Mouse (Mus musculus) midbrain, embryonic 16.5 days (tissue): ENCODE data around the gene Vax1. TPM values are rescaled to one million over a fixed set of nuclear protein-coding genes. Genes with fewer than 3 reads are reported as not detected.

Source experiments
- ATAC-seq: fragments of 200-750 bp; cut with Nextera tagmentation; 2 replicates; pipeline ENCODE4 v1.8.0; 2017; ENCODE audit warnings: moderate TSS enrichment
- H3K27ac ChIP-seq: fragments of 300-500 bp; sonication (generic); 2 replicates; pipeline ENCODE4 v1.5.1; 2014; ENCODE audit warnings: mild to moderate bottlenecking, low read length, mixed read lengths
- H3K27me3 ChIP-seq: fragments of 300-500 bp; sonication (generic); 2 replicates; pipeline ENCODE4 v1.6.1; 2014; ENCODE audit warnings: low read depth, low read length, mixed read lengths; ENCODE audit not compliant: control insufficient read depth, insufficient read depth
- H3K36me3 ChIP-seq: fragments of 300-500 bp; sonication (generic); 2 replicates; pipeline ENCODE4 v1.6.1; 2014; ENCODE audit warnings: mild to moderate bottlenecking, low read length, moderate library complexity, mixed read lengths; ENCODE audit not compliant: control insufficient read depth, insufficient read depth
- H3K4me1 ChIP-seq: fragments of 300-500 bp; sonication (generic); 2 replicates; pipeline ENCODE4 v1.6.1; 2014; ENCODE audit warnings: mild to moderate bottlenecking, low read length, mixed read lengths; ENCODE audit not compliant: control insufficient read depth, insufficient read depth
- H3K4me2 ChIP-seq: fragments of 300-500 bp; sonication (generic); 2 replicates; pipeline ENCODE4 v1.6.1; 2014; ENCODE audit warnings: mild to moderate bottlenecking, low read length, mixed read lengths
- H3K4me3 ChIP-seq: fragments of 300-500 bp; sonication (generic); 2 replicates; pipeline ENCODE4 v1.5.1; 2014; ENCODE audit warnings: low read depth, mild to moderate bottlenecking, low read length, moderate library complexity, mixed read lengths
- H3K9ac ChIP-seq: fragments of 300-500 bp; sonication (generic); 2 replicates; pipeline ENCODE4 v1.6.1; 2014; ENCODE audit warnings: low read depth, low read length, mixed read lengths
- H3K9me3 ChIP-seq: fragments of 300-500 bp; sonication (generic); replicated peaks from 2 replicates; pipeline ENCODE4 v1.6.1; 2014; ENCODE audit warnings: mild to moderate bottlenecking, low read length, mixed read lengths; ENCODE audit not compliant: control insufficient read depth, poor library complexity, severe bottlenecking
- WGBS: fragments of 180-500 bp; shearing (Covaris S2); extraction: QIAGEN DNeasy Blood & Tissue Kit; methylation state at CpG from one replicate; pipeline ENCODE4 v1.1.7; 2014; 5-methylcytosine and 5-hydroxymethylcytosine counted together
- polyA plus RNA-seq: library from polyadenylated mRNA; unstranded; fragments of >200 nt; fragmentation: Nextera tagmentation; extraction: Ambion mirVana; gene quantifications from 2 replicates; pipeline ENCODE4 v1.2.1, GENCODE M21; 2015

Gene Vax1
- polyA plus RNA-seq, 1 experiment from 2014 or later: 0.36 TPM

DNA sequence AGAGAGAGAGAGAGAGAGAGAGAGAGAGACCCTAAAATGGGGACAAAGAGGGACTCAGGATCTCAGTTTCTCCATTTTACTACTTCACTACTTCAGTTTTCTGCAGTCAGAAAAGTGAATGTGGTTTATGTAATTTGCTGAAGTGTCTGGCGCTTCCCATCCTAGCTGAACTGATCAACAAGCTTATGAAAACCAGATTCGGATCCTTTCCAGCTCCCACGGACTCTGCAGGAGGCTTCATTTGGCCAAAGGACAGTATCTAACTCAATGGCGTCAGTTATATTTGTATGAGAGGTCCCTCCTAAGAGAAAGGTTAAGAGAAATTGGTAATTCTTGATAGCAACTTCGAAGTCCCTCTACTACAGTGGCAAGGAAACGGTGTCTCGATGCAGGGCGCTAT is 34.5 kb downstream of the Vax1 start:
- ATAC-seq: no peak

DNA sequence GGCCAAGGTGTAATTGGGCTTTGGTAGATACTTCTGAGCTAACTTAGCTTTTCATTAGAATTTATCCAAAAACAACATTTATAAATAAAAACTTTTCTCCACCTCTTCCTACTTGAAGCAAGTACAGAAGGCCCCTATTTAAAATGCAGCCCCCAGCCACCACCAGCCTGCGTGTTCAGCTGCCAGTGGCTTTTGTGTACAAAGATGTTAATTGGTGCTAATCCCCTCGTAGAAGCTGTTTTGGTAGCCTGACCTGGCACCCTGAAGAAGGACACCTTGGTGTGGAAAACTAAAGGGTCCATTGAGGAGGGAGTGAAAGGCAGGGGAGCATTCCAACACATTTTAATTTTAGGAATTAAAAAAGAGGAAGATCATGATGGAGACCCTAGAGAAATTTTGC is 34.9 kb downstream of the Vax1 start:
- H3K4me1 ChIP-seq: peaks cover 5% of the 10 kb centered on the region; the same call in 1 of the 2 replicates
- no peaks in the 10 kb centered on the region for H3K9me3 ChIP-seq
- no peak overlapping the region for H3K27ac ChIP-seq
- no peak overlapping the region for H3K9ac ChIP-seq
- no peak for ATAC-seq
- 10% methylated on average over 2 of the region's 2 CpGs for WGBS
- no peaks in the 10 kb centered on the region; the same call in 1 of the 2 replicates for H3K27me3 ChIP-seq
- H3K36me3 ChIP-seq: no peaks in the 10 kb centered on the region
- no peak overlapping the region for H3K4me3 ChIP-seq
- no peak overlapping the region for H3K4me2 ChIP-seq

More for the DNA sequence above, 34.5 kb downstream of the Vax1 start:
- Histone ChIP-seq H3K36me3 (no peaks in the 10 kb centered on the region), H3K9me3 (no peaks in the 10 kb centered on the region), H3K9ac (no peak overlapping the region), H3K4me2 (no peak overlapping the region), H3K4me1 (peaks cover 5% of the 10 kb centered on the region; the same call in 1 of the 2 replicates), H3K27me3 (no peaks in the 10 kb centered on the region; the same call in 1 of the 2 replicates), H3K4me3 (no peak overlapping the region), H3K27ac (no peak overlapping the region)
- WGBS: 42% methylated on average over 8 of the region's 8 CpGs

DNA sequence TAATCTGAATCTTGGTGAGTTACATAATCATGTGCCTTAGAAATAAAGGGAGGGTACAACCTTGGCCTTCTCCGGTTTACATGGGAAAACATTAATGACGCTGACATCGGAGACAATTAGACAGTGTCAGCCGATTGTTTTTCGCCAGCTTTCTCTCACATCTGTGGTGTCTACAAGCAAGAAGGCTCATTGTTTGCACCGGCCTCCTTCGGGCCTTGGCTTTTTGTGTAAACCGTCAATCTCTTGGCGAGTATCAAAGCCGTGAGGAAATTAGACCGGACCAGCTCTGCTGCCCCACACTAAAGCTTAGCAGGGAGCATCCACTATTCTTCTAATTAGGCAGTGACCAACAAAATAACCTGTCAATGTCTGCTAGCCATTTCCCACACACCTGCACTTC is 36.7 kb downstream of the Vax1 start:
- H3K27ac ChIP-seq: no peak overlapping the region
- H3K4me1 ChIP-seq: peaks cover 5% of the 10 kb centered on the region; the same call in 1 of the 2 replicates
- H3K4me3 ChIP-seq: no peak overlapping the region
- H3K9me3 ChIP-seq: no peaks in the 10 kb centered on the region
- ATAC-seq: no peak
- WGBS: 9% methylated on average over 11 of the region's 11 CpGs
- H3K36me3 ChIP-seq: no peaks in the 10 kb centered on the region
- 0 out of 2 replicates have a peak overlapping the region, but pooled peaks have one; percentile 12 for H3K4me2 ChIP-seq
- H3K9ac ChIP-seq: no peak overlapping the region
- no peaks in the 10 kb centered on the region; the same call in none of the 2 replicates for H3K27me3 ChIP-seq

DNA sequence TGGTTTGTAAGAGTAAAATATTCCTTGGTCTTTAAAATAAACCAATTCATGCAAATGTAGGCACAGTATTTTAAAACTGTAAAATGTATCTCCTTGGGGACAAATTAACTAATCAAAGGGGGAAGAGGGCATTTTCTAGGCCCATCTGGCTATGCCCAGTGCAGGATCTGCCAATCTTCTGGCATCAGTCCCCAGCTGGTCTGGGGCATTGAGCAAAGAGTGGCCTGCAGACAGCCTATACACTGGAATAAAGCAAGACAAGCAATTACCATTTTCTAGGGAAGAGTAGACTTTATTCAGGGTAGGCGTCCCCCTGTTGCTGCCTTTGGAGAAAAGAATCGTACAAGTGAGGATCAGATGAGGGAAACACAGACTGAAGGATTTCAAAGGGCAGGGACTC is 40.2 kb downstream of the Vax1 start:
- no peak overlapping the region for H3K9ac ChIP-seq
- H3K36me3 ChIP-seq: no peaks in the 10 kb centered on the region
- no peak overlapping the region for H3K4me2 ChIP-seq
- H3K4me1 ChIP-seq: peaks cover 5% of the 10 kb centered on the region; the same call in 1 of the 2 replicates
- no peak overlapping the region for H3K4me3 ChIP-seq
- H3K27ac ChIP-seq: no peak overlapping the region
- no peak for ATAC-seq
- H3K9me3 ChIP-seq: no peaks in the 10 kb centered on the region
- WGBS: 32% methylated on average over 2 of the region's 2 CpGs
- H3K27me3 ChIP-seq: no peaks in the 10 kb centered on the region; the same call in 1 of the 2 replicates

DNA sequence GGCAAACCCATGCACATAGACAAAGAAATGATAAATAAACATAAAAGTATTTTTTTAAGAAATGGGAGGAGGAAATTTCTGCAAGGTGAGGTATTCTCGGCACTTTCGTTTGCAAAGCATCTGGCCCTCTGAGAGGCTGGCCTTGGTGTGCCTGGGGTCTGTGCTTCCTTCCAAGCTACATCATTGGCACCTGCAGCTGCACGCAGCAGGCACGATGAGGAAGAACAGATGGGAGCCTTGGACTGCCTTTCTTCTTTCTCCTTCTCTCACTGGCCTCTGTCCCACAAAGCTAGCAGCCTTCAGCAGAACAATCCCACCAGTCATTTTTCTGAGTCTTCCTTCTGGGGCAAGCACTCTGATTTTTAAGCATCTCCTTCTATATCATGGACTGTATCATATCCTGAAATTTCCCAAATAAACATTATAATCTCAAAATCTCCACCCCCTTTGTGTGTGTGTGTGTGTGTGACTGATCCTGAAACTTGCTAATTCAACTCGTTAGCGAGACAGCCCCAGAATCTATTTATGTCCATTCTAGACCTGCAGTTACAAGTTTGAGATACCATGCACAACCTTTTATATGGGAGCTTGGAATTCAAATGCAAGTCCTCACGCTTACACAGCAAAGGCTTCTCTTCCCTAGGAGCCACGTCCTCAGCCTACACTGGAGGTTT is 41.2 kb downstream of the Vax1 start:
- Histone ChIP-seq H3K4me3 (no peak overlapping the region), H3K9me3 (no peaks in the 10 kb centered on the region), H3K36me3 (no peaks in the 10 kb centered on the region), H3K4me1 (peaks cover 5% of the 10 kb centered on the region; the same call in 1 of the 2 replicates), H3K9ac (no peak overlapping the region), H3K27ac (no peak overlapping the region), H3K4me2 (no peak overlapping the region), H3K27me3 (no peaks in the 10 kb centered on the region; the same call in 1 of the 2 replicates)
- ATAC-seq: no peak
- 79% methylated on average over 8 of the region's 8 CpGs for WGBS

DNA sequence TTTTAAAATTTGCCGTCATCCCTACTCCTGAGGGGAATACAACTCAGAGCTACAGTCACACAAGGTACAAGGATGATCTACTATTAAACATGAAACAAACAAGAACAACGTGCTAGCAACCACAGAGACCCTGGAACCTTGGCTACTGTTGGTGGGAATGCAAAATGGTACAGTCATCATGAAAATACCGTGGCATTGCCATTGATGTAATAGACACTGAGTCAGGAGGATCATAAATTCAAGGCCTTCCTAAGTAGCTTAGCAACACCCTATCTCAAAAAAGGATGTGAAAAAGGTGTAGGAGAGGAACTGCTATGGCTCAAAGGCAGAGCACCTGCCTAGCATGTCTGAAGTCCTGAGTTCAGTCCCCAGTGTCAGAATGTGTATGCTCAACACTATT is 42.4 kb downstream of the Vax1 start:
- Histone ChIP-seq H3K4me3 (no peak overlapping the region), H3K27me3 (no peaks in the 10 kb centered on the region; the same call in 1 of the 2 replicates), H3K27ac (no peak overlapping the region), H3K36me3 (no peaks in the 10 kb centered on the region), H3K4me1 (no peaks in the 10 kb centered on the region), H3K9me3 (no peaks in the 10 kb centered on the region), H3K4me2 (no peak overlapping the region), H3K9ac (no peak overlapping the region)
- no peak for ATAC-seq
- WGBS: 90% methylated on average over 3 of the region's 3 CpGs

Other genes with a start within 250 kb of the Vax1 start
- 1.9 and 2.2 TPM in 2 replicates for gene Eno4, start 226.6 kb downstream of the Vax1 start, polyA plus RNA-seq
- gene Hspa12a, start 226.4 kb downstream of the Vax1 start, polyA plus RNA-seq: 50.6 and 57.9 TPM in 2 replicates
- 56.5 and 63.4 TPM in 2 replicates for gene Shtn1, start 94.0 kb downstream of the Vax1 start, polyA plus RNA-seq
- gene Kcnk18, start 49.2 kb upstream of the Vax1 start, polyA plus RNA-seq: 0.07 TPM in 1 of 2 replicates, not detected in the other
- gene Slc18a2, start 90.8 kb upstream of the Vax1 start, polyA plus RNA-seq: 28.7 and 30.0 TPM in 2 replicates
- gene Rps12-ps3, start 152.2 kb upstream of the Vax1 start, polyA plus RNA-seq: 5.3 and 6.4 TPM in 2 replicates
- gene Pdzd8, start 175.7 kb upstream of the Vax1 start, polyA plus RNA-seq: 9.4 TPM in 2 replicates